Mouse (Mus musculus) small intestine, adult 2 months (tissue): ENCODE measurements around the gene Rpl18. TPM values are rescaled to one million over a fixed set of nuclear protein-coding genes. Genes with fewer than 3 reads are reported as not detected.
A peak's percentile ranks its signal among the peaks of the same experiment; 100 is the strongest.

Experiments
- H3K27ac ChIP-seq: fragments of 200-500 bp; 2 replicates; pipeline ENCODE4 v1.5.1; 2012; ENCODE audit warnings: low read depth, low read length, control low read depth, inconsistent platforms; ENCODE audit not compliant: insufficient read depth
- H3K27me3 ChIP-seq: fragments of 200-500 bp; 2 replicates; pipeline ENCODE4 v1.6.1; 2012; ENCODE audit warnings: mild to moderate bottlenecking, moderate library complexity, low read length, inconsistent platforms; ENCODE audit not compliant: control insufficient read depth, insufficient read depth
- H3K36me3 ChIP-seq: fragments of 200-500 bp; 2 replicates; pipeline ENCODE4 v1.6.1; 2012; ENCODE audit warnings: mild to moderate bottlenecking, low read length, control low read depth, inconsistent platforms; ENCODE audit not compliant: control insufficient read depth, insufficient read depth
- H3K4me1 ChIP-seq: fragments of 200-500 bp; 2 replicates; pipeline ENCODE4 v1.6.1; 2012; ENCODE audit warnings: low read length, inconsistent platforms, mixed read lengths; ENCODE audit not compliant: control insufficient read depth, insufficient read depth, insufficient read length
- H3K4me3 ChIP-seq: fragments of 200-500 bp; 2 replicates; pipeline ENCODE4 v1.5.1; 2012; ENCODE audit warnings: low read depth, mild to moderate bottlenecking, control low read depth, inconsistent platforms, low read length, moderate library complexity
- CTCF ChIP-seq: fragments of 200-500 bp; IDR thresholded peaks from 2 replicates; pipeline ENCODE4 v1.5.1; 2012; ENCODE audit warnings: low read depth, mild to moderate bottlenecking, control low read depth, inconsistent platforms, low read length, moderate library complexity, mixed read lengths; ENCODE audit not compliant: insufficient replicate concordance, insufficient read length; ENCODE audit errors: extremely low read depth
- POLR2A ChIP-seq: fragments of 200-500 bp; IDR thresholded peaks from 2 replicates; pipeline ENCODE4 v1.6.1; 2012; ENCODE audit warnings: low read depth, mild to moderate bottlenecking, control low read depth, inconsistent platforms, low read length, moderate library complexity
- WGBS: fragments of 180-500 bp; shearing (Covaris S2); methylation state at CpG from one replicate; pipeline ENCODE4 v1.1.7; 2018; 5-methylcytosine and 5-hydroxymethylcytosine counted together
- polyA plus RNA-seq: library from polyadenylated mRNA; depleted of rRNA; stranded (reverse); fragments of >200 nt; gene quantifications from 2 replicates; pipeline ENCODE4 v1.2.3, GENCODE M21; 2012

Gene Rpl18
- polyA plus RNA-seq, 1 experiment: 1,370 TPM

- 81% methylated on average over 7 of the region's 7 CpGs for WGBS
- Histone ChIP-seq H3K4me3 (no peak overlapping the region), H3K27me3 (no peaks in the 10 kb centered on the region), H3K36me3 (peaks cover 22% of the 10 kb centered on the region), H3K4me1 (peaks cover 26% of the 10 kb centered on the region), H3K27ac (no peak overlapping the region)
- TF ChIP-seq POLR2A (no peak), CTCF (no peak)
Measured at GRCm38 (mm10) chr7:45748110-45748509, 32.9 kb downstream of the Rpl18 start.

DNA sequence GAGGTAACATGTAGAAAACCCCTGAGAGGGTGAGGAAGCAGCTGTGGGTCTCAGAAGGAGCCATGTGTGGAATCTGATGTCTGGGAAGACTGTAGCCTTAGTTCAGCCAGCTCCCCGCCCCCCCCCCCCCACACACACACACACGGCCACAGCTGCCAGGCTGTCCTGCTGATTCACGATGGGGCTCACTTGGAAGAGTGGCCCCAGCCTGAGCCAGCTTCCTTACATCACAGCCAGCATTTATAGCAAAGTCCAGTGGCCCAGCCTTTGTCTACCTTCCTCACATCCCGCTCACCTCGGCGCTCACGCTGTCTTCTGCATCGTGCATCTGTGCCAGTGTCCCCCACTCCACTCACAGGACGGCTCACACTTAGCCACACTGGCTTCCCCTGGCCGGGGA, 34.1 kb downstream of the Rpl18 start:
- Histone ChIP-seq H3K36me3 (peaks cover 22% of the 10 kb centered on the region), H3K27ac (peak overlapping the region; percentile 72), H3K27me3 (no peaks in the 10 kb centered on the region), H3K4me1 (peaks cover 28% of the 10 kb centered on the region), H3K4me3 (0 out of 2 replicates have a peak overlapping the region, but pooled peaks have one; percentile 0)
- no peak for TF ChIP-seq CTCF
- TF ChIP-seq POLR2A: no peak
- WGBS: 19% methylated on average over 10 of the region's 10 CpGs

DNA sequence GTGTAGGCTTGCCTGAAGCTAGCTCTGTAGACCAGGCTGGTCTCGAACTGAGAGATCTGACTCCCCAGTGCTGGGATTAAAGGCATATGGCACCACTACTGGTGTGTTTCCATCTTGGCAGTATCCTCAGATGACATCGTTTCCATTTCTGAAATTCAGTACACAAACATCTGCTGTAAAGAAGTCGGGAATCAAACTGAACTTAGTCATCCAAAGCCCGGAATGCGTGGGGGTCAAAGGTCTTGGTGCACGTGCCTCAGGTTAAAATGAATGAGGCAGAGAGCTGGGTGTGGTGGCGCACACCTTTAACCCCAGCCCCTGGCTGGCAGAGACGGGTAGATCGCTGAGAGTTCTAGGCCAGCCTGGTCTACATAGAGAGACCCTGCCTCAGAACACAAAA, 34.9 kb downstream of the Rpl18 start:
- TF ChIP-seq CTCF (no peak), POLR2A (no peak)
- 27% methylated on average over 9 of the region's 9 CpGs for WGBS
- H3K4me3 ChIP-seq: no peak overlapping the region
- peaks cover 24% of the 10 kb centered on the region for H3K36me3 ChIP-seq
- no peaks in the 10 kb centered on the region for H3K27me3 ChIP-seq
- peaks cover 28% of the 10 kb centered on the region for H3K4me1 ChIP-seq
- peak overlapping the region; percentile 72 for H3K27ac ChIP-seq

- H3K27me3 ChIP-seq: no peaks in the 10 kb centered on the region
- no peak for TF ChIP-seq POLR2A
- no peak for TF ChIP-seq CTCF
- no peak overlapping the region for H3K4me3 ChIP-seq
- H3K36me3 ChIP-seq: peaks cover 9% of the 10 kb centered on the region
- H3K4me1 ChIP-seq: peaks cover 23% of the 10 kb centered on the region; the same call in 1 of the 2 replicates
- H3K27ac ChIP-seq: no peak overlapping the region
- 65% methylated on average over 6 of the region's 6 CpGs for WGBS
Measured at GRCm38 (mm10) chr7:45755703-45756102, 40.4 kb downstream of the Rpl18 start.

GRCm38 (mm10) chr7:45759400-45759799, 44.1 kb downstream of the Rpl18 start:
- Histone ChIP-seq H3K27me3 (no peaks in the 10 kb centered on the region), H3K27ac (peak overlapping the region; percentile 89), H3K4me1 (peaks cover 14% of the 10 kb centered on the region; the same call in 1 of the 2 replicates), H3K36me3 (peaks cover 4% of the 10 kb centered on the region), H3K4me3 (peak overlapping the region; percentile 81)
- whole genome bisulfite sequencing: 6% methylated on average over 27 of the region's 27 CpGs
- TF ChIP-seq POLR2A (peak; percentile 55; the same call in 1 of the 2 replicates), CTCF (peak; percentile 33; the same call in 1 of the 2 replicates)

GRCm38 (mm10) chr7:45760151-45760550, 44.9 kb downstream of the Rpl18 start:
- H3K27me3 ChIP-seq: no peaks in the 10 kb centered on the region
- peak overlapping the region; percentile 83 for H3K27ac ChIP-seq
- H3K4me1 ChIP-seq: peaks cover 14% of the 10 kb centered on the region; the same call in 1 of the 2 replicates
- no peak overlapping the region for H3K4me3 ChIP-seq
- WGBS: 60% methylated on average over 5 of the region's 5 CpGs
- no peak for TF ChIP-seq POLR2A
- no peak for TF ChIP-seq CTCF
- H3K36me3 ChIP-seq: peaks cover 2% of the 10 kb centered on the region; the same call in 1 of the 2 replicates

DNA sequence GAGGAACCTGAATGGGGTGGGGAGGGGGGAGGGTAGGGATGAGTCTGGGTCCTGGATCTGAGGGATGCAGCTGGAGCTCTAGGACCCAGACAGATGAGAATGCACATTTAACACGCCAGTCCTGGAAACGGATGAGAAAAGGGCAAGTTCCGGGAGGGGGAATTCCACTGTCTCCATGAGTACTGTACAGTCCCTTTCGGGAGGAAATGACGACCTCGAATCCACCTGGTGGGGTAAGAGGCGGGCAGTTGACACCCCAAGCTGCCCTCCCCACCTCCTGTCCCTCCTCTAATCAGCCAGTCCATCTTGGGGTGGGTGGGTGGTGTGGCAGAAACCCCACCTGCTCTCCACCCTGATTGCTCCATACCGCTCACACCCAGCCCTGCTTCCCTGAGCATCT, 50.7 kb downstream of the Rpl18 start:
- Histone ChIP-seq H3K27ac (no peak overlapping the region), H3K4me3 (no peak overlapping the region), H3K4me1 (peaks cover 16% of the 10 kb centered on the region; the same call in 1 of the 2 replicates), H3K27me3 (no peaks in the 10 kb centered on the region), H3K36me3 (no peaks in the 10 kb centered on the region)
- 29% methylated on average over 8 of the region's 8 CpGs for WGBS
- TF ChIP-seq CTCF: no peak

- H3K4me1 ChIP-seq: peaks cover 23% of the 10 kb centered on the region; the same call in 1 of the 2 replicates
- no peak for TF ChIP-seq POLR2A
- no peak for TF ChIP-seq CTCF
- WGBS: 57% methylated on average over 8 of the region's 8 CpGs
- no peaks in the 10 kb centered on the region for H3K27me3 ChIP-seq
- H3K36me3 ChIP-seq: no peaks in the 10 kb centered on the region
- no peak overlapping the region for H3K27ac ChIP-seq
- no peak overlapping the region for H3K4me3 ChIP-seq
Measured at GRCm38 (mm10) chr7:45766764-45767163, 51.5 kb downstream of the Rpl18 start.
